Mouse (Mus musculus): ENCODE results near the gene Chic2. TPM values are rescaled to one million over a fixed set of nuclear protein-coding genes. Genes with fewer than 3 reads are reported as not detected.

Chic2 gene
- total RNA-seq (2021) = 10 to 100 TPM; 14.5 to 15.8 TPM
- long read RNA-seq, experiment 1, full-length matches to known transcripts = 21 of 22 reads
- long read RNA-seq, experiment 1, partial matches to known transcripts = 1 of 22 reads
- long read RNA-seq, experiment 1, other reads (novel, unspliced or antisense) = 0 of 22 reads
- long read RNA-seq, experiment 2, full-length matches to known transcripts = 18 of 20 reads
- long read RNA-seq, experiment 2, partial matches to known transcripts = 0 of 20 reads
- long read RNA-seq, experiment 2, other reads (novel, unspliced or antisense) = 2 of 20 reads

DNA sequence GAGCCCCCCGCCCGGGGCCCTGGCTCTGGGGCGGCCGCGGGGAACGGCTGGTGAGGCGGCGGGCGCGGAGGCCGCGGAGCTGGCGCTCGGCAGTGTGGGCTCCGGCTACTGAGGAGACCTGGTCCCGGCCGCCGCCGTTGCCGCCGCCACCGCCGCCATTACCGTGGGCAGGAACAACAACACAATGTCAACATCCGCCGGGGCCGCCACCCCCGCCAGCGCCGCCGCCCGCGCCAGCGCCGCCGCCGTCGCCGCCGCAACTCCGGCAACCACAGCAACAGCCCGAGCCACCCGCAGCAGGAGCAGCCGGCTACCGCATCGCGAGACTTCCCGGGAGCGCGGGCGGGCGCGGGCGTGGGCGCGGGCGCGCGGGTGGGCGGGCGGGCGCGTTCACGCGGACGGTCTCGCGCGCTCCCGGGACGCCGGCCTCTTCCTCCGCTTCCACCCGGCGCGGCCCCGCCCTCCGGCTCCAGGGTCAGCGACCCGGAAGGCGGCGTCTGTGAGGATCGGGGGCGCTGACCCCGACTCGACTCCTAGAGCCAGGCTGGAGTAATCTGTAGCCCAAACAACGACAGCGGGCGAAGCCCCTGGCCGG, at the start of gene Chic2:
TSS of gene Chic2 (minus strand) at position 465 of the 595 bp plus-strand sequence.
- H3K27ac ChIP-seq = peak within 1 kb of the TSS; percentile 95
- H3K4me3 ChIP-seq = peak within 1 kb of the TSS; percentile 100
- DNase-seq = peak; percentile 95
- intact Hi-C loops (cut with DNase I) = loop anchor here (5.0 kb wide), 1 partner anchor 37 kb away; no protein-coding TSS in a partner anchor
- TF ChIP-seq CTCF (IDR thresholded peaks at IDR 0.05) = no peak

DNA sequence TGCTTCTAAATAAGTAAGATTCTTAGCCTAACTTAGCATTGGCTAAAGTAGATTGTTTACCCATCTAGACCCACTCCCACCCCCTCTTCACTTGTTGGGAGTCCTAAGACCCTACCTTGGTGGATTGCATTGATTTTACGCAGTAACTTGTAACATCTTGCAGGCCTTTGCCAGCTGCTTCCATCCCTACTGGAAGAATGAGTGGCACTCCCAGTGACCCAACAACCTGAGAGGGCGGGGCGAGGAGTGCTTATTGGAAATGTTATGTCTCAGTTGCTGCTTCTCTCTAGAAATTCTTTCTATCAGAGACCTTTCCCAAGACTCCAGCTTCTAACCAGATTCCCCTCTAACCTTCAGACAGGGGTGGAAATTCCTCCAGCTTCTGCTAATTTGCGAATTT, 41.3 kb upstream of the Chic2 start:
- no peak for TF ChIP-seq CTCF (IDR thresholded peaks at IDR 0.05)
- intact Hi-C loops (cut with DNase I) = no loop called here
- DNase-seq = no peak
- Histone ChIP-seq H3K27ac (no peak overlapping the region), H3K4me3 (no peak overlapping the region)

- TF ChIP-seq CTCF (IDR thresholded peaks at IDR 0.05) = no peak
- Histone ChIP-seq H3K27ac (no peak overlapping the region), H3K4me3 (no peak overlapping the region)
- intact Hi-C loops (cut with DNase I) = no loop called here
- no peak for DNase-seq
Measured at GRCm38 (mm10) chr5:75085521-75085875, 40.9 kb upstream of the Chic2 start.

DNA sequence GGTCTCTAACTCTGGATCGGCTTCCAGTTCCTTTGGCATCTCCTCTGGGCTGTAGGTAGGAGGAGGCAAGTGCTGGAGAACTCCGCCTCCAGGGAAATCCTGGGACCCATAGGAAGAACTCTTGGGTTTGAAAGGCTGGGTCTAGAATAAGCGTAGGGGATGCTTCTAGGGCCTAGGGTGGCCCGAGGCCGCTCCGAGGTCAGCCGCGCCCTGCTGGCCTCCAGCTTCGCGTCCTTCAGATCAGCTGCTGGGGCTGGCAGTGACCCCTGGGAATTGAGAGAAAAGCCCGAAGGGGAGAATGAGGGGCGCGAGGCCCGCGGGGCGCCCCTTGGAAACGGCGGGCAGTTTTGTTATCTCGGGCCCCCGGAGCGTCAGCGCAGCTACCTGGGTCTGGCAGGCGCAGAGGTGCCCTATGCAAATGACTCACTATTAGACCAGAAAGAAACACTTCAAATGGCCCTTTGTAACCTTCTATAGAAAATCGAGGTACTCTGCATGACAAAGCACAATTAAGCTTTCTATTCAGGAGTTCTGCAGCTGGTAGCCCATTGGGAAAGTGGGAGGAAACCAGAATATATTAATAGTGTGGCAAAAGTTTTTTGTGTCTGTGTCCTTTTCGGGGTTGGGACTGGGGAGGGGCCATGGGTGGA, 40.4 kb upstream of the Chic2 start:
- intact Hi-C loops (cut with DNase I) = no loop called here
- Histone ChIP-seq H3K27ac (no peak overlapping the region), H3K4me3 (no peak overlapping the region)
- DNase-seq = no peak
- no peak for TF ChIP-seq CTCF (IDR thresholded peaks at IDR 0.05)

DNA sequence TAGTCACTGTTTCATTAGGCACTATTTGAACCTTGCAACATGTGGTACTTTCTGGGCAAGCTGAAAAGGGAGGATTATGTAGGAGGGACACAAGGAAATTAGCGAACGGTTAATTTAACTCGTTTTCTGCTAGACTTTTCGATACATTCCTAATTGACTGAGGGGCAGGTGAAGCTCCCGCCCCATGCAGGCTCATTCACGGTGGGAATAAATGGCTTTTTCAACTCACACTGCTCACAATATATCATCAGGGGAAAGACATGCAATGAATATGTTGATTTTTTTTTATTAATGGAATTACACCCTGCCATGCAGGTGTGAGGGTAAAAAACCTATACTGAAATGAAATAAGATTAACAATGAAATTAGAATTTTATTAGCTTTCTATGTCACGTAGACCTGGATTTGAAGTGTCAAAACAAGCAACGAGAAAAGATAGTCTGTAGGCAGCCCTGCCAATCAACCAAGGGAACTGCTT, 39.9 kb upstream of the Chic2 start:
- TF ChIP-seq CTCF (IDR thresholded peaks at IDR 0.05) = no peak
- DNase-seq = no peak
- intact Hi-C loops (cut with DNase I) = no loop called here
- H3K4me3 ChIP-seq = peak overlapping the region; percentile 60
- H3K27ac ChIP-seq = no peak overlapping the region

- no peak for TF ChIP-seq CTCF (IDR thresholded peaks at IDR 0.05)
- Histone ChIP-seq H3K4me3 (peak overlapping the region; percentile 60), H3K27ac (no peak overlapping the region)
- no peak for DNase-seq
- intact Hi-C loops (cut with DNase I) = no loop called here
Measured at GRCm38 (mm10) chr5:75083591-75084392, 39.2 kb upstream of the Chic2 start.

DNA sequence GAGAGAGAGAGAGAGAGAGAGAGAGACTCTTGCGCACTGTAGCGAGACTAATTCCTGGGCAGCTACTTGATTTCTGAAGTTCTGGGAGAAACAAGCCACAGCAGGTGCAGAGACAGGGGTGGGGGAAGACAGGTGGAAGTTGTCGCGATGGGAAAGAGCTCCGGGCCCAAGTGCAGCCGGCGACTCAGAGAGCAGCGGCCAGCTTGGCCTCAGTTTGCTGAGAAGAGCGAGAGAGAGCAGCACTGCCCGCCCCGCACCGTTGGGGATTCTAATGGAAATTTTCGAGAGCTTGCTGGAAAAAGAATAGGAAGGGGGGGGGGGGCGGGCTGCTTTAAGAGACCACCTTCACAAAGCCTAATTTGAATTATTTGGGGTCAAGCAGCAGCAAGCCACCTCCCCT, 38.5 kb upstream of the Chic2 start:
- peak; percentile 34 for DNase-seq
- no peak for TF ChIP-seq CTCF (IDR thresholded peaks at IDR 0.05)
- intact Hi-C loops (cut with DNase I) = no loop called here
- Histone ChIP-seq H3K27ac (no peak overlapping the region), H3K4me3 (peak overlapping the region; percentile 21; the same call in 1 of the 2 replicates)

DNA sequence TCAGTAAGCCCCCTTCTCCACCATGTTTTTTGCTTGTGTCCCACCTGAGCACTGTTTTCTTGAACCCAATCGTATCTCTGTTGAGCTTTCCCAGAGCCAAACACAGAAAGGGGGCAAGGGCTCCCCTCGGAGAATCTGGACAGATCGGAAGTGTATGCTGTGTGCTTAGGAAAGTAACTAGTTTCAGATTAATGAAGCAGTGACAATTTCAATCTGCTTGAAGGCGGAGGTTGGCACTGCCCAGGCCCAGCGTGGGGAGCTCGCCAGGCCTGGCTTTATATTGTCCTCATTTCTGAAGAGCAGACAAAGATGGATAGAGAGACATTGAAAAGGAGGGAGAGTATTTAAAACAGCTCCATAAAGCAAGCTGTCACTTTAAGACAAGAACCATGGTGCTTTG, 37.9 kb upstream of the Chic2 start:
- no peak for TF ChIP-seq CTCF (IDR thresholded peaks at IDR 0.05)
- no peak for DNase-seq
- no peak overlapping the region for H3K27ac ChIP-seq
- intact Hi-C loops (cut with DNase I) = no loop called here
- no peak overlapping the region for H3K4me3 ChIP-seq

DNA sequence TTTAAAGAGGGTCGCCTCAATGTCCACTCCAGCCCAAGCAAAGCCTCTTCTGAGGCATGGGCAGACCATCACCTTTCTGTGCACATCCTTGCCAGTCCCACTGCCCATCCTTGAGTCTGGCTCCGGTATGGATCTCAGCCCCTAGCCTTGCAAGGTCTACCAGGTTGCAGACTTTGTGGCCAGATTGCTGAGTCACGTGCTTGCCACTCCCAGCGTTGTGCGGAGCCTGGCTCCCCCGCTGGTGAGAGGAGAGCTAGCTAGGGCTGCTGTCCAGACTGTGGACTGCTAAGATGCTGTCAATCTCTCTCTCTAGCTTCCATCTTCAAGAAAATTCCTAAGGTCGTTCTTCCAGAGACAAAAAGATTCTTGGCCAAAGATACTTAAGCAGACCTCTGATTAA, 35.0 kb upstream of the Chic2 start:
- TF ChIP-seq CTCF (IDR thresholded peaks at IDR 0.05) = peak; percentile 3; the same call in 1 of the 2 replicates
- intact Hi-C loops (cut with DNase I) = no loop called here

GRCm38 (mm10) chr5:75077051-75077380, 32.4 kb upstream of the Chic2 start:
- Histone ChIP-seq H3K27ac (no peak overlapping the region), H3K4me3 (no peak overlapping the region)
- intact Hi-C loops (cut with DNase I) = no loop called here
- no peak for TF ChIP-seq CTCF (IDR thresholded peaks at IDR 0.05)
- no peak for DNase-seq

More for the DNA sequence above, 35.0 kb upstream of the Chic2 start:
- Histone ChIP-seq H3K4me3 (no peak overlapping the region), H3K27ac (no peak overlapping the region)
- DNase-seq = no peak

- H3K27ac ChIP-seq = no peak overlapping the region
- DNase-seq = no peak
- H3K4me3 ChIP-seq = no peak overlapping the region
- intact Hi-C loops (cut with DNase I) = no loop called here
- no peak for TF ChIP-seq CTCF (IDR thresholded peaks at IDR 0.05)
Measured at GRCm38 (mm10) chr5:75076326-75077050, 31.9 kb upstream of the Chic2 start.

DNA sequence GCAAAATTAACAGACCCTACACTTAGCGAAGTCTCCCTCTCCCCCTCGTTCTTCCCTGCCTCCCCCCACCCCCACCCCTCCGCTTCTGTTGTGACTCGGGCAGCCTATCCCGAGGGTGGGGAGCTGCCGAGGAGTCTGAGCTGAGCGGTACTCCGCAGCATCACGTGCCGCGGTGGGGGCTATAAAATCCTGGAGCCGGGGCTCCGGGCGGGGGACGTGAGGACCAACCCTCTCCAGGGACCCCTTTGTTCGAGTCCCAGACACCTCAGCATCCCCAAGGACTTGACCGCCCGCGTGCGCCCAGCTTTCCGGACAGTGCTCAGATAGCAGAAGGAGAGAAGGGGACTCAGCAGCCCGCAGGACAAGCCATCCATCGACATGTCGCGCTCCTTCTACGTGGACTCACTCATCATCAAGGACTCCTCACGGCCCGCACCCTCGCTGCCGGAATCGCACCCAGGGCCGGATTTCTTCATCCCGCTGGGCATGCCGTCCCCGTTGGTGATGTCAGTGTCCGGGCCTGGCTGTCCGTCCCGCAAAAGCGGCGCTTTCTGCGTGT, 30.9 kb upstream of the Chic2 start, which contains the start of gene Gsx2:
TSS of gene Gsx2 (plus strand) at position 219 of the 559 bp plus-strand sequence.
- no peak for TF ChIP-seq CTCF (IDR thresholded peaks at IDR 0.05)
- H3K4me3 ChIP-seq = peak within 1 kb of the TSS; percentile 45
- intact Hi-C loops (cut with DNase I) = no loop called here
- DNase-seq = no peak
- H3K27ac ChIP-seq = no peak within 1 kb of the TSS
